Mouse (Mus musculus) neural tube, postnatal 0 days (tissue): ENCODE measurements around the gene Gnb2. TPM values are rescaled to one million over a fixed set of nuclear protein-coding genes. Genes with fewer than 3 reads are reported as not detected.

Experiments
- microRNA-seq: library from miRNA; unstranded; fragments of <30 nt; microRNA quantifications from one replicate; pipeline ENCODE4, GENCODE M21; 2016
- polyA plus RNA-seq: library from polyadenylated mRNA; unstranded; fragments of >200 nt; fragmentation: Nextera tagmentation; extraction: Ambion mirVana; gene quantifications from 2 replicates; pipeline ENCODE4 v1.2.1, GENCODE M21; 2015

Gnb2 gene
- 624 and 644 TPM in 2 replicates for polyA plus RNA-seq

DNA sequence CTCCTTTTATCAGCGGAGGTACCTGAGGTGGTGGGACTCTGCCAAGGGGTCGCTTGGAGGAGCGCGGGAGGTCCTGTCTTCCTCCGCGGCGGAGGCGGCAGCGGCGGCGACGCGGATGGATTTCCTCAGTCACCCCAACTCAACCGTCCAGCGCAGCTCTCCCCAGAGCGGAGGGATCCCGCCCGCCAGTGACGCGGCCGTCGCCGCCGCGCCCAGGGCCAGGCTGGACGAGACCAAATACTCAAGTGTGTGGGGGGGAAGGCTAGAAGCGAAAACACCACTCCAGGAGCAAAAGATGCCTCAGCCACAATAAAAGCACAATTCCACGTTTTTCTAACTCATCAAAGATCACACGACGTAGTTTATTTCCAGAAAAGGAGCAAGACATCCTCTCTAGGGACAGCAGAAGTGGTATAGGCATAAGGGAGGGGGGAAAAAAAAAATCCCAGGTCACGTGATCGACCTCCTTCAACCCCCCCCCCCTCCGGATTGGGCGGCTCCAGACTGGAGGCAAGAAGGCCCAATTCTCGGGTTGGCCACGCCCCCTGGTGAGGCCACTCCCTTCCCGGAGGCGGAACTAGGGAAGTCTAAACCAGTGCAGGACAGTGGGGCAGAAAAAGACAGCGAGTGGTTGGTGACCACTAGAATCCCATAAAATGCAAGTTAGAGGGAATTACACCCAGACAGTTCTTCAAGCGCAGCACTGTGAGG, at the start of gene Gnb2, which contains the start of gene Epo:
TSS of gene Gnb2 (minus strand) at position 394 of the 711 bp plus-strand sequence.
TSS of gene Epo (minus strand) at position 126 of the 711 bp plus-strand sequence.

DNA sequence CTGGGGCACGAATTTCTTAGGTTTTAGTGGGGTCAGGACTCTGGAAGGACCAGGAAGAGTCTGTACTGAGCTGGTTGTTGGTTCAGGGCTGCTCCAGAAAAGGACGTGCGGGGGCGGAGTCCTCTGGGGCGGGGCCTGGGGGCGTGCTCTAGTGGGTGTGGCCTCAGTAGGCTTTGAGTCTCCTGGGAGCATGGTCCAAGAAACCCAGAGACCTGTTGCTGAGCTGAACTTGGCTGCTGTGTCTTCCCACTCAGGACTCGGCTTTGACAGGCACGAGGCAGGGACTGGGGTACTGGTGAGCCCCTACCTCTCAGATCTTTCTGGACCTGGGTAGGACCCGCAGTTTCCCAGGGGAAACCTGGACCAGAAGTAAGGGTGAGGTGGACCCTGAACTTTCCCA, 36.4 kb upstream of the Gnb2 start, which contains the start of gene Tfr2:
TSS of gene Tfr2 (plus strand) at position 176 of the 400 bp plus-strand sequence.

DNA sequence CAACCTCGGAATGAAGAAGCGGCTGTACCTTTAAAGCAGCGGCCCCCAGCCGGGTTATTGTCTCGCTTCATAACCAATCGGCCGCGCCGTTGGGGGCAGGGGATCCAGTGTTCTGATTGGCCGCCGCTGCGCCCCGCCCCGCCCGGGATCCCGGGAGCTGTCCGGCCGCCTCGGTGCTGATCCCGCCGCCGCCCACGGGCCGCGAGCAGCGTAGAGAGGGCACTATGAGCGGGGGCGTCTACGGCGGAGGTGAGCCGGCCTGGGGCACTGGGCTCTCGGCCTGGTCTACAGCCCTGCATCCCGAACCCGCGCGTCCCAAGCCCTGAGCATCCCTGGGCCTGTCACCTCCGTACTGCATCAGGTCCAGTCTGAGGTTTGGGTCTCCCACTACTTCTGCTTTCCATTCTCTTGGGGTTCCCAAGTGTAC, 20.1 kb upstream of the Gnb2 start, which contains the start of gene Actl6b:
TSS of gene Actl6b (plus strand) at position 107 of the 427 bp plus-strand sequence.

DNA sequence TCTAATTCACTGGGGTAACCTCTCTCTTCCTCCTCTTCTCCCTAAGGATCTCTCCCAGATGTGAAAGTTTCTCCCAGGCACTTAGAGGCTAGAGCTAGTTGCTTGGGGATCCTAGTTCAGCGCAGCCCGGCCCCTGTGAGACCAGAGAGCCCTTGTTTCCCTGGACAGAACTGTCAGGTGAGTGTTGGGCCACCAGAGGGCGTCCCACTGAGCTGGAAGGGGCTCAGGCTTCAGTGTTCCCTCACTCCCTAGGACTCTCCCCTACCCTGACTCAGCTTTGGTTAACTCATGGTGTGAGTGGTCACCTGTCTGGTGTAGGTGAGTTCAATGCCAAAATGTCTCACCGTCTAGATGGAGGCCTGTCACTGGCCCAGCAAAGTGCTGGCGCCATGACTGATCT, 14.9 kb downstream of the Gnb2 start, which contains the start of gene Gigyf1:
TSS of gene Gigyf1 (plus strand) at position 113 of the 400 bp plus-strand sequence.

DNA sequence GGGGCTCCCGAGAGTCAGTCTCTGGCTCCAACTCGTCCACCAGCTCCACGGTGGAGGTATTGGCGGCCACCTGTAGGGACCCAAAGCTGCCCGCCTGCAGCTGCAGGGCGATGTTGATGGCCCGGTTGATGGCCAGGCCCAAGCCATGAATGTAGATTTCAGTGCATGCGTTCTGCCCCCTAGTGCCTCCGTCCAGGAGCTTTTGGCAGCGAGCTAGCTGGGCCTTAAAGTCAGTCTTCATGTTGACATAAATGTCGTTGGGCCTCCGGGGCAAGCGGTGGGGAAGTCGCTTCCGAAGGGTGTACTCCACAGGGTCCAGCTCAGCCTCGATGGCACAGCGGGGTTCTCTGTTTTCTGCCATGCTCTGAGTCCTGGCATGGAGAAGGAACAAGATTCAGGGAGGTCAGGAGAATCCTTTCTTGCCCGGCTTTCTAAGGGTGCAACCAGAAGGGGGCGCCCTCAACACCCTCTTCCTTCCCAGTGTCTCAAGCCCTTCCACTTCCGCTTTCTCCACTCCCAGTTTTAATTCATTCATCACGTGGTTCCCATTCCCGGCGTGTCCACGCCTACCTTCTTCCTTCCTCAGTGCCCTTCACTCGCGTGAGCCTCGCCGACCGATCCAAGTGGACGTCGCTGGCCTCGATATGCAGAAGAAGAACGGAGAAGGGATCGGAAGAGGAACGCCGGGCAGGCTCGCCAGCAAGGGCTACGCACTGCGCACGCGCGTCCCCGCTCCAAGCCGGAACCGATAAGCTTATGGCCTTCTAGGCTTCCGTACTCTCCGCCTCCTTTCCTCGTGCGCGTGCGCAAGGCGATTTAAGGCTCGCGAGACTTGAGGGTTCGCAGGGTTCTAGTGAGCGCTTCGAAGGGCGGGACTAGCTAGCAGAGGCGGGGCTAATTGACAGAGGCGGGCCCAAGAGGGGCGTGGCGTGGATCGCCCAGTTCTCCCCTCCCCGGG, 31.3 kb downstream of the Gnb2 start, which contains the start of gene Pop7:
TSS of gene Pop7 (minus strand) at position 810 of the 958 bp plus-strand sequence.

Small RNA genes lying within 50 kb of the gene (microRNA-seq; reads per million reads assigned to microRNA genes)
- gene Mir6418 = 1.2 reads per million

Other genes starting within 250 kb of the Gnb2 start
- gene Ache, start 246.0 kb downstream of the Gnb2 start, polyA plus RNA-seq = 188 and 212 TPM in 2 replicates
- gene Ufsp1, start 238.9 kb downstream of the Gnb2 start, polyA plus RNA-seq = 37.3 and 43.0 TPM in 2 replicates
- 46.0 and 56.6 TPM in 2 replicates for gene Srrt, start 225.8 kb downstream of the Gnb2 start, polyA plus RNA-seq
- 12.2 and 12.7 TPM in 2 replicates for gene Trip6, start 219.1 kb downstream of the Gnb2 start, polyA plus RNA-seq
- gene Slc12a9, start 199.9 kb downstream of the Gnb2 start, polyA plus RNA-seq = 28.1 and 31.7 TPM in 2 replicates
- gene Ephb4, start 183.4 kb downstream of the Gnb2 start, polyA plus RNA-seq = 5.3 and 5.5 TPM in 2 replicates
- gene Zan, start 56.4 kb downstream of the Gnb2 start, polyA plus RNA-seq = 0.14 and 0.22 TPM in 2 replicates
- gene Pop7, start 31.0 kb downstream of the Gnb2 start, polyA plus RNA-seq = 85.2 and 85.8 TPM in 2 replicates
- gene Gigyf1, start 15.0 kb downstream of the Gnb2 start, polyA plus RNA-seq = 14.3 and 16.3 TPM in 2 replicates
- gene Epo, start 268 bp downstream of the Gnb2 start, polyA plus RNA-seq = not detected in 2 replicates
- 159 and 196 TPM in 2 replicates for gene Actl6b, start 20.0 kb upstream of the Gnb2 start, polyA plus RNA-seq
- 9.2 and 12.8 TPM in 2 replicates for gene Tfr2, start 36.3 kb upstream of the Gnb2 start, polyA plus RNA-seq
- 95.2 and 98.7 TPM in 2 replicates for gene Mospd3, start 67.5 kb upstream of the Gnb2 start, polyA plus RNA-seq
- 52.0 and 67.0 TPM in 2 replicates for gene Pcolce, start 80.3 kb upstream of the Gnb2 start, polyA plus RNA-seq
- gene Fbxo24, start 95.5 kb upstream of the Gnb2 start, polyA plus RNA-seq = 0.14 TPM in 1 of 2 replicates, not detected in the other
- 17.9 and 18.3 TPM in 2 replicates for gene Lrch4, start 95.6 kb upstream of the Gnb2 start, polyA plus RNA-seq
- gene Gm20605, start 95.7 kb upstream of the Gnb2 start, polyA plus RNA-seq = 2.6 and 5.1 TPM in 2 replicates
- 3.2 and 4.3 TPM in 2 replicates for gene Sap25, start 107.8 kb upstream of the Gnb2 start, polyA plus RNA-seq
- 0.13 and 0.28 TPM in 2 replicates for gene Irs3, start 112.2 kb upstream of the Gnb2 start, polyA plus RNA-seq
- gene Agfg2, start 151.2 kb upstream of the Gnb2 start, polyA plus RNA-seq = 23.7 and 24.8 TPM in 2 replicates
- 26.4 and 29.9 TPM in 2 replicates for gene Nyap1, start 208.1 kb upstream of the Gnb2 start, polyA plus RNA-seq
- 413 and 448 TPM in 2 replicates for gene Tsc22d4, start 212.2 kb upstream of the Gnb2 start, polyA plus RNA-seq
- 53.2 and 55.8 TPM in 2 replicates for gene Ppp1r35, start 245.3 kb upstream of the Gnb2 start, polyA plus RNA-seq